Mouse (Mus musculus) central nervous system, embryonic 14 days (tissue): ENCODE measurements around the gene Hopx. TPM values are rescaled to one million over a fixed set of nuclear protein-coding genes. Genes with fewer than 3 reads are reported as not detected.

Experiments used
- polyA plus RNA-seq: library from polyadenylated mRNA; depleted of rRNA; stranded (reverse); fragments of >200 nt; gene quantifications from 2 replicates; pipeline ENCODE4 v1.2.3, GENCODE M21; 2012; rRNA removed

Gene Hopx
- 23.2 and 29.0 TPM in 2 replicates for polyA plus RNA-seq

DNA sequence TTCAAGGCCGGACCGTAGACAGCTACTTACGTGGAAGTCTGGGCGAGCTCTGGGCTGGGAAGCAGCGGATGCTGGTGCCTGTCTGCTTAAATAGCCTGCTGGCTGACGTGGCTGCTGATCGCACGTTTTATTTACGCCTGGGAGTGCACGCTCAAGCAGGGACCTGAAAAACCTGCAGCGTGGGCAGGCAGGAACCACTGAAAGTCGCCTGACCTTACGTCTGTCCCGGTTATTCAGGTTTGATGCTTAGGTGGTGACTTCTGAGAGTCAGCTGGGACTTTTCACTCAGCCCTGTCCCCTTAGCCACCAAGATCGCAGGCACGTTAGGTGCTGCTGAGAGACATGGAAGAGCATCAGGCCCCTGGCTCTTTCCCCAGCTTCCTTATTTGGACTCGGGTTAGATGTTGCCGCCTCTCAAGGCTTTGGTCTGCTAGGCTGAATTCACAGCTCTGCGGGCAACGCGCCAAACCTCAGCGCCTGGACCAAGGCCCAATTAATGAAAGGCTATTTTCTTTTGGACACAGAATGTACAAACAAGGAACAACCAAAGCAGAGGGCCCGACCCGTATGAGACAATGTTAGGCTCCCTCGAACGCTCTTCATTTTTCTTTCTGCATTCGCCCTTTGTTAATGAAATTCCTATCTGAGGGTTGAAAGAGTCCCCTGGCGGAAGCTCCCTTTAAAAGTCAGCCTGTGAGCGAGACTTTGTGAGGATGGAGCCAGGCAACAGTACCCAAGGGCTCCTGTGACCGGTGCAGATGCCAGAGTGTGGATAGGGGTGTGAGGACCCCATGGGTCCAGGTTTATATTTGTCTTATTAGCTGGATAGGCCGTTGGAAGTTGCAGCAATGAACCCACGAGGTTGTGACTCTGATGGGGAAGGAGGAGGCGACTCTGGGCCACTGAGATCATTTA lies at the start of gene Hopx:
Hopx (minus strand) TSS at position 305 of the 915 bp plus-strand sequence.

Other genes starting within 250 kb of the Hopx start
- gene Aasdh, start 209.6 kb downstream of the Hopx start, polyA plus RNA-seq: 31.3 and 31.9 TPM in 2 replicates
- gene Paics, start 163.8 kb downstream of the Hopx start, polyA plus RNA-seq: 104 and 137 TPM in 2 replicates
- gene Ppat, start 163.5 kb downstream of the Hopx start, polyA plus RNA-seq: 9.7 and 11.5 TPM in 2 replicates
- 81.4 and 83.4 TPM in 2 replicates for gene Srp72, start 140.4 kb downstream of the Hopx start, polyA plus RNA-seq
- 0.41 and 0.55 TPM in 2 replicates for gene Arl9, start 111.1 kb downstream of the Hopx start, polyA plus RNA-seq
- 0.30 and 0.32 TPM in 2 replicates for gene Thegl, start 99.1 kb downstream of the Hopx start, polyA plus RNA-seq
- 0.61 and 0.72 TPM in 2 replicates for gene Spink2, start 96.3 kb upstream of the Hopx start, polyA plus RNA-seq
- 9.0 and 12.1 TPM in 2 replicates for gene Rest, start 150.4 kb upstream of the Hopx start, polyA plus RNA-seq
- gene Noa1, start 195.0 kb upstream of the Hopx start, polyA plus RNA-seq: 23.3 and 24.2 TPM in 2 replicates
- gene Polr2b, start 195.0 kb upstream of the Hopx start, polyA plus RNA-seq: 60.9 and 69.0 TPM in 2 replicates